Mouse (Mus musculus): ENCODE results near the gene Map1lc3b.

- TF ChIP-seq CTCF (IDR thresholded peaks at IDR 0.05; ENCODE audit: low read depth, low read length) (no peak), POLR2A (IDR thresholded peaks at IDR 0.05; ENCODE audit: insufficient read depth, low read length) (no peak)
These were observed 12.2 kb downstream of the Map1lc3b start for GRCm38 (mm10) chr8:121602411-121602810.
